Mouse (Mus musculus) thymus, adult 2 months (tissue): ENCODE measurements at regions not wholly inside any gene's neighbourhood (a gene's known extent, or its start where the extent isn't known, plus 50 kb on each side); places are given as distances from the start of the nearest gene placed in this dataset.

Experiments
- CTCF ChIP-seq: fragments of 200-500 bp; IDR thresholded peaks from 2 replicates; pipeline ENCODE4 v1.5.1; 2012; ENCODE audit warnings: mild to moderate bottlenecking, control low read depth, low read length, moderate library complexity, borderline replicate concordance; ENCODE audit not compliant: control insufficient read depth, poor library complexity, insufficient read depth; ENCODE audit errors: extremely low read depth
- POLR2A ChIP-seq: fragments of 200-500 bp; IDR thresholded peaks from 2 replicates; pipeline ENCODE4 v1.6.1; 2012; ENCODE audit warnings: mild to moderate bottlenecking, low read length, control low read depth, moderate library complexity; ENCODE audit not compliant: control insufficient read depth, poor library complexity, insufficient read depth; ENCODE audit errors: extremely low read depth

DNA sequence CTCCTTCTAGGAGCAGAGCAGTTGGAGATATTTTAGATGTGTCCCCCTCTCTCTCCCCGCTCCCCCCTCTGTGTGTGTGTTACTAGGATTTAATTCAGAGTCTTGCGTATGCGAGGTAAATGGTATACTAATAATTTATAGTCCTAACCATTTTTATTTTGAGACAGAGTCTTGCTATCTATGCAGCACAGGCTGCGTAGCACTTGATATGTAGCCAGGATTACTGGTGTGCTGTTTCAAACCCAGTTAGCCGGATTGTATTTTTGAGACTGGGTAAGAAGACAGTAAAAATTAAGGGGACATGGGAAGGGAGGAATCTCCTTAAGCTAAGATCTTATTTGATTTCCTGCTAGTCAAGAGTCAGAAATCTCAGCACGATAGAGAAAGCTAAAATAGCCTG, 636.6 kb upstream of the Fam160b2 start:
- TF ChIP-seq CTCF (no peak), POLR2A (no peak)
